Mouse (Mus musculus) heart, postnatal 0 days (tissue): Measurements from ENCODE around the gene Fam102a.

Source experiments
- CTCF ChIP-seq: IDR thresholded peaks from 2 replicates; pipeline ENCODE4 v1.5.1; 2016; ENCODE audit warnings: antibody characterized with exemption, control low read depth, low read depth
- EP300 ChIP-seq: IDR thresholded peaks from 2 replicates; pipeline ENCODE4 v1.6.1; 2016; ENCODE audit warnings: antibody characterized with exemption, low read depth

GRCm38 (mm10) chr2:32556019-32556418 is 20.9 kb downstream of the Fam102a start:
- no peak for TF ChIP-seq CTCF
- TF ChIP-seq EP300 = no peak
